Mouse (Mus musculus) spleen, embryonic (tissue): ENCODE results near the gene Dmrtc2.

Source experiments
- CTCF ChIA-PET: fragments of 350-600 bp; sonication (Branson Sonifier 250); formaldehyde crosslinking; loops from one replicate; lab custom pipeline; 2022; lab: Charles Lee

Gene Dmrtc2

DNA sequence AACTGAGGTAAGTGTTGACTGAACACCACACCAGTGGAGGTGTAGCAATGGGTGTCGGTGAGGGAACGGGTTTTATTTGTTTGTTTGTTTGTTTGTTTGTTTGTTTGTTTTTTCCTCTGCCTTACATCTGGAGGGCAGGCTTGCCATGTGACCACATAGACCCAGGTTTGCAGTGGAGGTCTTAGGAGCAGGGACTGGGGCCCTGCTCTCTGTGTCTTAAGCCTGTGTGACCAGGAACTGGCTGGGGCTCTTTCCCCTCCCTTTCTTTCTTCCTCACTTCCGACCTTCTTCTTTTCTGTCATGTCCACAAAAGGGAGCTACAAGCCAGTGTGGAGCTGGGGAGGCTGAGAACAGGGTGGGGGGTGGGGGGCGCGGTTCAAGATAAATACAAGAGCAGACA is 28.1 kb downstream of the Dmrtc2 start:
- CTCF ChIA-PET: no interaction called here

DNA sequence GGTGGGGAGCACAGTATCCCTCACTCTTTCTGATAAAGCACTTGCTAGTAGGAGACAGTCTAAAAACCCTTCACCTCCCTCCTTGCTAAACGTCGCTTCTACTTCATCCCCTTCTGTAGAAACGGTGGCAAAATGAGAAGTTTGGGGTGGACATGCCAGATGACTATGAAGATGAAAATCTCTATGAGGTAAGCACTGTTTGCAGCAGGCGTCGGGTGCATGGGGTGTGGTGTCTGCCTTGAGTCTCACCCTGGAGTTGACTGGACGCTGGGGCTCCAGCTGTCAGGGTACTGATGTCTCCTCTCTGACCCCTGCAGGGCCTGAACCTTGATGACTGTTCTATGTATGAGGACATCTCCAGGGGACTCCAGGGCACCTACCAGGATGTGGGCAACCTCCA is 31.3 kb downstream of the Dmrtc2 start:
- CTCF ChIA-PET: no interaction called here

DNA sequence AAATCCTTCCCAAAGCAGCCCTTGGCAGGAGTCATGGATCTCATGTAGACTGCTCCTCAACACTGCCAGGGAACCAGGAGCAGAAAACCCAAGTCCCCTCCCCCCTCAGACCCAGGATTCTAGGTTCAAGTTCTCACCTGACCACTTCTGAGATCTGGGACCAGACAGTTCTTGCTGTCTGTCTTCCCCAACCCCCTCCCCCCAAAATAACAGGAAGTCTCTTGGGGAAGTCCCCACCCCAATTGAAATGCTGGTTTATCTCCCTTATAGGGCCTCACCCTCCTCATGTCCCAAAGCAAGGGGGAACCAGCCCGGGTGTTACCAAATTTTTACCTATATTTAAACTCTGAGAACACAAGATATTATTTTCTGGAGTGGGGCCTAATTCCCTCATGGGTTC is 32.0 kb downstream of the Dmrtc2 start:
- CTCF ChIA-PET: interaction anchor here (0.7 to 1.8 kb wide), 2 partner anchors 11 to 493 kb away, joined by 6 to 7 read pairs; no protein-coding TSS in a partner anchor

DNA sequence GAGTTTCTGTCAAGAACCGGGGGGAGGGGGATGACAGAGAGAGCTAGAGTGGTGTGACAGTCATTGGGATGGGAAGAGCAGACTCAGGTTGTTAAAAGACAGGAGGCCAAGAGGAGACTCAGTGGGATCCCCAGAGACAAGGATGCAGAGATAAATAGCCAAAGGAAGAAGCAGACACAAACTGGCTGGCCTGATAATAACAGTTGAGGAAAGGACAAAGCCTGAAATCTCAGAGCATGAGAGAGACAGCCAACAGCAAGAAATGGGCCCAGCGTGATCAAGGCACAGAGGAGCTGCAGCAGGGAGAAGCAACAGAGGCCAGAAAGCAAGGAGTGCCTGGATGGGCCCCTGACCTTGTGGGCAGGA is 32.4 kb downstream of the Dmrtc2 start:
- CTCF ChIA-PET: interaction anchor here (0.6 to 1.8 kb wide), 3 partner anchors 9 to 493 kb away, joined by 3 to 7 read pairs (median 6); no protein-coding TSS in a partner anchor

DNA sequence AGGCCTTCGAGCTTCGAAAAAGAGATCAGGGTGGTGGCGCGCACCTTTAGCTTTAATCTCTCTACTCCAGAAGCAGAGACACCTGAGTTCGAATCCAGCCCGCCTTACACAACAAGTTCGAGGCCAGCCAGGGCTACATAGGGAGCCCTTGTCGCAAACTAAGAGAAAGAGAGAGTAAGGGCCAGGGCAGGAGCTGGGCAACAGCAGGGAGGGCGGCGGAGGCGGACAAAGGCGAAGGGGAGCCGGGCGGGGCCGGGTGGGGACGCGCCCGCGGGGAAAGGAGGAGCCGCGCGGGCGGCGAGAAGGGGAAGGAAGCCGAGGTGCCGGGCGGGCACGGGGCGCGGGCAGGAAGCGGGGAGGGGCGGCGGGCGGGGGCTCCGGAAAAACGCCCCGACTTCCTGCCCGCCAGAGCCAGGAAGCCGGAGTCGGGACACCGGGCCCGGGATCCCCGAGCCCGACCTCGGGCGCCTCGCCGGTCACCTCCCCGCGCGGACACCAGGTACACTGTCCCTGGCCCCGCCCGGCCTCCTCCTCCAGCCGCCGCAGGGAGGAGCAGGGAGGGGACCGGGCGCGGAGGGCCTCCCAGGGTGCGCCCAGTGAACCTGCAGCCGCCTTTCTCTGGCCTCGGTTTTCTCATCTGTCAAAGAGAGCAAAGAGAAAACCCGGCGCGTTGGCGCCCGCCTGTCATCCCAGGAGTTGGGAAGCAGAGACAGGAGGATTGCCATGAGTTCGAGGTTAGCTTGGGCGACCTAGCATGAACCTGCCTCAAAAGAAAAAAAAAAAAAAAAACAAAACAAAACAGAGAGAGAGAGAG is 33.0 kb downstream of the Dmrtc2 start, which contains the start of gene Arhgef1:
Gene Arhgef1, plus strand, starts transcription at position 283 of the 814 bp plus-strand sequence.
- CTCF ChIA-PET: interaction anchor here (0.6 to 1.8 kb wide), 5 partner anchors 10 to 492 kb away, joined by 3 to 21 read pairs (median 7); no protein-coding TSS in a partner anchor

DNA sequence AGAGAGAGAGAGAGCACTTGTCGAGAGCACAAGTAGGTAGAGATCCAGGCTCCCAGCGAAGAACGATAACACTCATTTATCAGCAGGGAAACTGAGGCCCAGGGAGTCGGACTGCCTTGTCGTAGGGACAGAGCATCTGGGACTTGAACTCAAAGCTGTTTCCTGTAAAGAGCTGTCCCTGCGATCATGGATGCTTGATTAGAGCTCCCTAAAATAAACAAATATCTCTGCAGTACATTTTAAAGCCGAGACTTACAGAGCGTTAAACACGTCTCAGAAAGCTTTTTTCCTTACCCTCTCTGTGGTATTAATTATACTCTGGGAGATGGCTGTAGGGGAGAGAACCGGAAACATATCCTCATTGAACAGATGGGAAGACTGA is 33.6 kb downstream of the Dmrtc2 start:
- CTCF ChIA-PET: interaction anchor here (0.6 to 1.8 kb wide), 4 partner anchors 9 to 22 kb away, joined by 7 to 21 read pairs (median 14); no protein-coding TSS in a partner anchor

DNA sequence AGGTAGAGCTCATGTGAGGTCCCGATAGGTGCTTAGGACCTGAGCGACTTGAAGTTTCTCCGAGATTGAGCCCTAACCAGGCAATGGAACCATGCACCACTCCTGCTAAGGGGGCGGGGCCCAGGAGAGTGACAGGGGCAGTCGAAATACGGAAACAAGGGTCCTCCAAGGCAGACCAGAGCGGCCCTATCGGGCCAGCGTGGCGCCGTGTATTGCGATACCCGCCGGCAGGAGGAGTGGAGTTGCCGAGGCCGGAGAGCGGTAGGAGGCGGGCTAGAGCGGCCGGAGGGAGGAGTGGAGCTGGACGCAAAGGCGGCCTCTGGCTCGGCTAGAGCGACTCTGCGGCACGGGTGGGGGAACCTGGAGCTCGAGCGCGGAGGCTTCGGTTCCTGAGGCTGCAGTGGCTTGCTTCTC is 34.2 kb downstream of the Dmrtc2 start:
- CTCF ChIA-PET: interaction anchor here (0.5 to 0.6 kb wide), 2 partner anchors 10 to 41 kb away, joined by 4 to 19 read pairs; no protein-coding TSS in a partner anchor

DNA sequence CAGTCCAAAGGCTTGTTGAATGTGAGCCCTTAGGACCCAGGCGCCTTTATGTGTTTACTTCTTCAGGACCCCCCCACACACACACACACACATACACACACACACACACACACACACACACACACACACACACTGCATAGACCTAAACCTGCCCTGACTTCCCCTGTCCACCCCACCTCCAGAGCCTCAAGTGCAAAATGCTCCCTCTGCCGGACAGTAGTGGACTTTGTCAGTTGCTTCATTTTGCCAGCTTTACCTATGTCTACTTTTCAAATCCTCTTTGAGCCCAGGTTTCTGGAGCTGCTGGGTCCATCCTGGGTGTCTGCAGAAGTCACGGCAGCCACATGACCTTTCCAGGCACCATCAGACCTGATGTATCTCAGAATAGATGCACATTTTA is 35.1 kb downstream of the Dmrtc2 start:
- CTCF ChIA-PET: interaction anchor here (0.5 to 0.7 kb wide), 2 partner anchors 58 to 311 kb away, joined by 4 to 5 read pairs; no protein-coding TSS in a partner anchor

DNA sequence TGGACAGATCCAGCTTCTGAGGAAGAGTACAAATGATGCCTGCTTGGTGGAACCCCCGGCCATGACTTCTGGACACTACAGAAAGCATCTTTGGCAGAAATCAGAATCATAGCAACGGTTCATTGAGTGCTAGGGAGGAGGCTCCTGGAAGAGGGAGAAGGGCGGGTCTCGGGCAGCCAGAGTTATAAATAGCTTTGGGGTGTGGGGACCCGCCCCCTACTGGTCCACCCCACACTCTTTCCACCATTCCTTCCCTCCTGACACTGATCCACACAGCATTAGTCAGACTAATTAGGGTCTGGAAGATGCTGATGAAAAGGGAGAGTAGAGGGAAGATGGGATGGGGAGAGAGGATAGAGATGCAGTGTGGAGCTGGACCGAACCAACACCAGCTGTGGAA is 36.7 kb downstream of the Dmrtc2 start:
- CTCF ChIA-PET: interaction anchor here (0.8 to 1.9 kb wide), 2 partner anchors 16 to 23 kb away, joined by 3 to 10 read pairs; no protein-coding TSS in a partner anchor

DNA sequence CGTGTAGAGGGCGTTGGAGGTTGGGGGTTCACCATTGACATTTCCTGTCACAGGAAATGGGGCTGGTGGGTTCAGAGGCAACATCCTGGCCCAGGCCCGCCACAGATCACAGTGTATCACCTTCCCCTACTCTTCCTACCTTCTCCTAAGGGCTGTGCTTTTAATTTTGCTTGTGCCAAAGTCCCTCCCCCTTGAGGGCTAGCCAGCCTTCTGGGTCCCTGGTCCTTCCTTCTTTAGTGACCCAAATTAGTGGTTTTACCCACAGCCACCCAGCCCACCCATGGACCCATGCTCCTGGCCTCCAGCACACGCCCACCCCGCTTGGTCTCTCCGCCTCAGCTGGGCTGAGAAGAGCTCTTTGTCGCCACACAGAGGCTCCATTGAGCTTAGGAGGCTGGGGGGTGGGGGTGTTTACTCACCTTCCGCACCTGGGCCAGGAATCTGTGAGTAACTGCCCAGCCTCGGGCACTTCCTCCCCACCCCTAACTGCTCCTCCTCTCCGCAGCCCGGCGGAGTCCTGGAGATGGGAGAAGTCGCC is 37.4 kb downstream of the Dmrtc2 start:
- CTCF ChIA-PET: interaction anchor here (1.9 kb wide), 1 partner anchor 16 kb away, joined by 10 read pairs; no protein-coding TSS in a partner anchor

DNA sequence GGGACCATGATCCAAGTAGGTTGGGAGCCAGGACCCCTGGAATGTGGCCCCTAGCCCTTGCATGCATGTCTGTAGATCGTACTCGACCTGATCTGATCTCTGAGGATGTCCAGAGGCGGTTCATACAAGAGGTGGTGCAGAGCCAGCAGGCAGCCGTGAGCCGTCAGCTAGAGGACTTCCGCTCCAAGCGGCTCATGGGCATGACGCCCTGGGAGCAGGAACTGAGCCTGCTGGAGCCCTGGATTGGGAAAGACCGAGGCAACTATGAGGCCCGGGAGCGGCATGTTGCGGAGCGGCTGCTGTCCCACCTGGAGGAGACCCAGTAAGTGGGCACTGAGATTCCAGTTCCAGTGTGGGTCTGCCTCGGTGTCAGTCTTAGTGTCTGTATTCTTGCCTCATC is 42.6 kb downstream of the Dmrtc2 start:
- CTCF ChIA-PET: no interaction called here

DNA sequence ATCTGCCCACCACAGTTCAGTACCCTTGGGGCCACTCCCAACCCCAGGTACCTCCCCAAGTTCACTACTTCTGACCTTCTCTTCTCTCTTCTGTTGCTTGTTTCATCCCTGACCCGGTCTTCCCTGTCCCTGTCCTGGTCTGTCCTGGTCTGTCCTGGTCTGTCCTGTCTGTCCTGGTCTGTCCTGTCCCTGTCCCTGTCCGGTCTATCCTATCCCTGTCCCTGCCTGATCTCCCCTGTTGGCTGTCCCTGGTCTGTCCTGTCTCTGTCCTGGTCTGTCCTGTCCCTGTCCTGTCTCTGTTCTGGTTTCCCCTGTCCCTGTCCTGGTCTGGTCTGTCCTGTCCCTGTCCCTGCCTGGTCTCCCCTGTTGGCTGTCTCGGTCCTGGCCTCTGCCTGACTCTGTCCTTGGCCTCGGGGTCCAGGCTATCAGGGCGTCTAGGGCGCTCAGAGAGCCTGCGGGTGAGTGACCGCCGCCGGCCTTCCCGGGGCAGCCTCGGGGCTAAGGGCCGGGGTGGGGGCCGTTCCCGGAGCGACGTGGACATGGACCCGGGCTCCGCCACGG is 49.0 kb downstream of the Dmrtc2 start:
- CTCF ChIA-PET: interaction anchor here (0.6 kb wide), 1 partner anchor 9 kb away, joined by 16 read pairs; no protein-coding TSS in a partner anchor

DNA sequence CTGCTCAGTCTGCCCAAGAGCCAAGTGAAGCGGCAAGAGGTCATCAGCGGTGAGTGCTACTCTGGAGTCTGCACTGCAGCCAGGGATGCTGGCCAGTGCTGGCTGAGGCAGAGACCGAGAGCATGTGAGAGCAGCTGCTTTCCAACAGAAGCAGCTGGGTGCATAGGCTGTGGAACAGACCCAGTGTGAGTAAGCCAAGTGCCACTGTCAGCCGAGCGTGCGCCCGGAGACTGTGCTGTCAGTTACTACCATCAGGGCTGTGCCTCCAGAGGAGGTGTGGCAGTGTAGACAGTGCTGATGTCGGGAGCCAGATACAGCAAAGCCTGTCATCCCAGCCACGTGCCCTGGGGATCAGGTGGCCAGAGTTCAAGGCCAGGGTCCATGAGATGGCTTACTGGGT is 49.9 kb downstream of the Dmrtc2 start:
- CTCF ChIA-PET: interaction anchor here (0.6 kb wide), 1 partner anchor 162 kb away, joined by 3 read pairs; no protein-coding TSS in a partner anchor
